Mouse (Mus musculus): ENCODE data around the gene Fbxl8. TPM values are rescaled to one million over a fixed set of nuclear protein-coding genes. Genes with fewer than 3 reads are reported as not detected.
"Not testable (repeated sequence)": the region's sequence is repeated elsewhere in the genome, so short reads cannot be mapped to it uniquely, and the experiment has no call there.

Gene Fbxl8
- total RNA-seq (2021) = under 1 TPM; 0.45 to 0.87 TPM
- long read RNA-seq, partial matches to known transcripts = 0 of 4 reads
- long read RNA-seq, other reads (novel, unspliced or antisense) = 3 of 4 reads

- DNase-seq (ENCODE audit: low spot score in 2 of 2) = no peak
Observed at GRCm38 (mm10) chr8:105264024-105264982, at the start of gene Fbxl8, which contains the start of gene Tradd. Gene Fbxl8, plus strand, starts transcription at chr8:105264648. Gene Tradd, minus strand, starts transcription at chr8:105264609.

DNA sequence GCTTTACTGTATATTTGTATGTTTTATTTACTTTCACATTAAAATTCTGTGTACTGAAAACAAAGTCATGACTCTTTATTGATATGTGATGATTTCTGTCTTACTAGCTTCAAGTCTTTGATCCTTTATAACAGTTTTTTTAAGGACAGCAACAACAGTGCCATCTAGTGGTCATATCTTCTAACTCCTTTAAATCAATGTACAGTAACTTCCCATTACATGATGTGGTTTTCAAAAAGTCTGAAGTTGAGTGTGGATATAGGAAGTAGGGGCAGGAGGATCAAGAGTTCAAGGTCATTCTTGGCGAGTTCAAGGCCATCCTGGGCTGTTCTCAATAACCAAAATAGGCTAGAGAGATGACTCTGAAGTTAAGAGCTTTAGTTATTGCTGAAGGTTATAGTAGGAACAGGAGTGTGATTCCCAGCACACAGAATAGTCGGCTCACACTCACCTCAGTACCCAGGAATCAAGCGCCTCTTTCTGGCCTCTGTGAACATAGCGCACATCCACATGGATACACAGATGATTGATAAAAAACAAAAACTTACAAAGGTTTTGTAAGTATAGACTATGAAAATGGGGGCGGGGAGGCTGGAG is 46.4 kb upstream of the Fbxl8 start:
- no peak for DNase-seq (ENCODE audit: low spot score in 2 of 2)

- no peak for DNase-seq (ENCODE audit: low spot score in 2 of 2)
Observed at GRCm38 (mm10) chr8:105223850-105224249, 40.6 kb upstream of the Fbxl8 start.

- DNase-seq (ENCODE audit: low spot score in 2 of 2) = peak; percentile 95 to 97
Observed at GRCm38 (mm10) chr8:105224413-105225271, 39.8 kb upstream of the Fbxl8 start, which contains the start of gene D230025D16Rik. Gene D230025D16Rik, plus strand, starts transcription at chr8:105225145.

- no peak for DNase-seq (ENCODE audit: low spot score in 2 of 2)
Observed at GRCm38 (mm10) chr8:105225272-105225593, 39.2 kb upstream of the Fbxl8 start.

DNA sequence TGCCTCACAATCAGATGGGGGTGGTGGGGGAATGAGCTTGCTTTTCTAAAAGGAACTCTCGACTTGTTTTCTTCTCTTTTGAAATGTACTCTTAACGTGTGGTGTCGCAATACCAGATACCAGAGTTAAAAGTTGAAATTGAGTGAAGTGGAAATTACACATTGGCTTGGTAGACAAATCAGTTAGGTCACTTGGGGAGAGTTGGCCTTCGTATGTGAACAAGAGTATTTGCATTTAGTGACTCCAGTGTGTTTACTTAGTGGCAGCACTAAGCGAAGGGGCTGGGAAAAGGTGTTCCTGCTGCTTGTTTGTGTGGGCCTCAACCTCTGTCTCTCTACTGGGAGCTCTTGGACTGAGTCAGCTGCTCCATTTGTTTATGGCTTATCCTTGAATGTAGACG is 38.5 kb upstream of the Fbxl8 start:
- no peak for DNase-seq (ENCODE audit: low spot score in 2 of 2)

- DNase-seq (ENCODE audit: low spot score in 2 of 2) = no peak
Observed at GRCm38 (mm10) chr8:105231503-105232320, 32.7 kb upstream of the Fbxl8 start.

- DNase-seq (ENCODE audit: low spot score in 2 of 2) = not testable (repeated sequence)
Observed at GRCm38 (mm10) chr8:105232321-105232693, 32.1 kb upstream of the Fbxl8 start.

GRCm38 (mm10) chr8:105233126-105233935 is 31.1 kb upstream of the Fbxl8 start:
- no peak for DNase-seq (ENCODE audit: low spot score in 2 of 2)

DNA sequence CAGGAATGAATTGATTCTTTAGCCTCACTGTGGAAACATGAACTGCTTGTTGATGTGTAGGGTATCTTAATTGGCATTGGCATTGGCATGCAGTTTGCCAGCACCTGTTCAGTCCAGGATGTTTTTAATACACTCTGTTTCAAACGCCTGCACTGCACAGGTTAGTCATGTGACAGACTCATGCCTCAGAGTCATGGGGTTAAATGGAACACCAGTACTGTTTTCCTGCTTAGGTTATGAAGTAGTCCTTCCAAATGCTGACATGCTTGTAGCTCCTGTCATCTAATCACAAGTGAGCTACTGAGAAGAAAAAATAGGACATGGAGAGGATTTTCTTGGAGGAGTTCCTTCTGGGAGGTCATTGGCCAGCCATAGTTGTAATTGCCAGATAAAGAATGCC is 29.2 kb upstream of the Fbxl8 start:
- DNase-seq (ENCODE audit: low spot score in 2 of 2) = no peak

DNA sequence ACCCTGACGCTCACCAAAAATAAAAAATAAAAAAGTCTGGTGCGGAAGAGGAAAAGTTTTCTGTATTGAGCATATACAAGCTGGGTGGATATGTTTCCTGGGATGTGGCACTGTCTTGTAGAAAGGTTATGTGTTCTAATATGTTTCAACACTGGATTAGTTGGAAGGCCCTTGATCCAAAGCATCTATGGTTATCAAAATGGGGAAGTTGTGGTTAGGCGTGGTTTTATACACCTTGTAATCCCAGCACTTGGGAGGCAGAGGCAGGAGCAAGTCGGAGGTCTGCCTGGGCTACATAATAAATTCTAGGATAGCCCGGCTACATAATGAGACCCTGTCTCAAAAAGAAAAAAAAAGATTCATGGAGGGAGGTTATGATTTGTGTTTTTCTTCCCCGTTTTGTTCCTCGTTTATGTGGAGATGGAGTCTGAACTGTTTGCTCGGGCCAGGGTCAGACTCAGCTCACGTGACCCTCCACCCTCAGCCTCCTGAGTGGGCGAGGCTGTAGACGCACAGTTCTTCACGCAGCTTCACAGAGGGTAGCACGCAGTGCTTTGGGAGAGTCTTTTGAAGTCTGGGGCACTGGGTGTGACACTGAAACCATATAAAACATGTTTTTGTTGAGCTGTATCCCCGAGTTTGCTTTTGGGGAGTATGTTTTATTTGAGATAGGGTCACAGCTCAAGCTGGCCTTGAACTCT is 26.9 kb upstream of the Fbxl8 start:
- no peak for DNase-seq (ENCODE audit: low spot score in 2 of 2)

DNA sequence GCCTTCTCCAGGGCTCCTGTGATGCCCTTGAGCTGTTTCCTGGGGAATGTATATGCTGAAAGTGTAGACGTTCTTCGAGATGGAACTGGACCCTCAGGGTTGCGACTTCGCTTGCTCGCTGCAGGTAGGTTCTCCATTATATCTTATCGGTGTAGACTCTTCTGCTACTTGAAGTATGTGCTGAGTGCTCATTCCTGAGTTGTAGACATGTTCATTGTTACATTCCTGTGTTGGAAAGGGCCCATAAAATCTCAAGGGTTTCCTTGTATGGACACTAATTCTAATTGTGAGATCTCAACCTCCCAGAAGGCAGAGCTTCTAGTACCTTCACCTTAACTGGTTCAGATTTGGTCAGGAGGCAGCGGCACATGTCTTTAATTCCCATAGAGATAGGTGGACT is 23.4 kb upstream of the Fbxl8 start:
- DNase-seq (ENCODE audit: low spot score in 2 of 2) = no peak

- DNase-seq (ENCODE audit: low spot score in 2 of 2) = no peak
Observed at GRCm38 (mm10) chr8:105251954-105252353, 12.5 kb upstream of the Fbxl8 start.

- no peak for DNase-seq (ENCODE audit: low spot score in 2 of 2)
Observed at GRCm38 (mm10) chr8:105252680-105253537, 11.5 kb upstream of the Fbxl8 start.

- DNase-seq (ENCODE audit: low spot score in 2 of 2) = peak in 1 of 2 experiments; percentile 41
Observed at GRCm38 (mm10) chr8:105253766-105254151, 10.7 kb upstream of the Fbxl8 start.

DNA sequence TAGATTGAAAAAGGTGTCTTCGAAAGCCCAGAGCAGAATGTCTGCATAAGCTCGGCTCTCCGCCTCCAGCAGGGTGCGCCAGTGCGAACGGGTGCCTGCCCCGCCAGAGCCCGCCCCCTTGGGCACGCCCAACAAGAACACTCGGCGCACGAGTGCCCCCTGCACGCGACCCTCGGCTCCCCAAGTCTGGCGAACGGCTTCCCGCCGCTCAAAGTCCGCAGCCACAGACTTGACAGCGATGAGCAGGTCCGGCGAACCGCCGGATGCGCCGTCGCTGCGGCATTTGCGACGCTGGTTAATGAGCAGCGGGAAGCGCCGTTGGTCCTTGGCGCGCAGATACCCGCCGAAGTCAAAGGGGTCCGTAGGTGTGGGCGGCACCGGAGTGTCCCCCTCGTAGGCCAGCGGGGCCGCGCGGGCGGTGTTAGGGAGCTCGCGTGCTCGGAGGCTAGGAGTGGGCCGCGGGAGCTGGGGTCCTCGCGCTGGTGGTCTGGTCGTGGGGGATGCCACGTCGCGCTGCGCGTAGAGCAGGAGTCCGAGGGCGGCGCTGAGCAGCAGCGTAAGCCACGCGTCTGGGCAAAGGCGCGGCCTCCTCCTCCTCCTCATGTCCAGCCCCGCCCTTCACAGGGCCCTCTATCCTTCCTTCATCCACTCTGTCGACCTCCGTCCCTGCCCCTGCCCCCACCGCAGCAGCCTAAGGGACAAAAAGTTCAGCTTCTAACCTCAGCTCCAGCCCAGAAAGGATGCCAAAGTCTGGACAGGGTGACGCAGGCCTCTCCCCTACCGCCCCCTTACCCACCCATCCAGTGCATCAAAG is 10.1 kb upstream of the Fbxl8 start:
- peak; percentile 93 to 94 for DNase-seq (ENCODE audit: low spot score in 2 of 2)

DNA sequence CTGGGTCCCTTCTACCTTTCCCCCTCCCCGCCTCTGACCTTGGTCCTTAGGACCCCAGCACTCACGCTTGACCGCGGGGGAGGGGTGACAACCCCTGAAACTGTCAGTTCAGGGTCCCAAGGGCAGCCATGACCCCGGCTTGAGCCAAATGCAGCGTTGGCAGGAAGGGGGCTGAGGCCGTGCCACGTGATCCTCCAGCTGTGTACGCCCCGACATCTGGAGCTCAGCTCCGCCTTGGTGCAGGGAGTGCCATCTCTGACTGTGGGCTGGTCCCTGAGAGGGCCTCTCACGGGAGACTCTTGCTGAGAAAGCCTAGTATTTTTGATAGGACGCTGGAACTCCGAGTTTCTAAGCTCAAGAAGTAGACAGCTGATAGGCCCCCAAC is 9.5 kb upstream of the Fbxl8 start, which contains the start of gene B3gnt9:
B3gnt9 (minus strand) TSS at position 188 of the 385 bp plus-strand sequence.
- DNase-seq (ENCODE audit: low spot score in 2 of 2) = no peak

Measured in layer of hippocampus, postnatal 10 days (tissue).